Mouse (Mus musculus) liver, embryonic 12.5 days (tissue): ENCODE measurements around the gene Nampt. TPM values are rescaled to one million over a fixed set of nuclear protein-coding genes. Genes with fewer than 3 reads are reported as not detected.

ENCODE experiments used
- ATAC-seq: fragments of 200-750 bp; cut with Nextera tagmentation; 2 replicates; pipeline ENCODE4 v1.8.0; 2017; ENCODE audit warnings: moderate number of reproducible peaks, mild to moderate bottlenecking, moderate library complexity
- H3K27ac ChIP-seq: fragments of 300-500 bp; sonication (generic); 2 replicates; pipeline ENCODE4 v1.5.1; 2016; ENCODE audit warnings: mild to moderate bottlenecking
- H3K27me3 ChIP-seq: fragments of 300-500 bp; sonication (generic); replicated peaks from 2 replicates; pipeline ENCODE4 v1.6.1; 2016; ENCODE audit warnings: mild to moderate bottlenecking, moderate library complexity
- H3K36me3 ChIP-seq: fragments of 300-500 bp; sonication (generic); 2 replicates; pipeline ENCODE4 v1.6.1; 2016; ENCODE audit warnings: mild to moderate bottlenecking, moderate library complexity
- H3K4me1 ChIP-seq: fragments of 300-500 bp; sonication (generic); 2 replicates; pipeline ENCODE4 v1.6.1; 2016
- H3K4me2 ChIP-seq: fragments of 300-500 bp; sonication (generic); 2 replicates; pipeline ENCODE4 v1.6.1; 2016; ENCODE audit warnings: mild to moderate bottlenecking, moderate library complexity
- H3K4me3 ChIP-seq: fragments of 300-500 bp; sonication (generic); 2 replicates; pipeline ENCODE4 v1.5.1; 2016; ENCODE audit warnings: mild to moderate bottlenecking, moderate library complexity
- H3K9ac ChIP-seq: fragments of 300-500 bp; sonication (generic); 2 replicates; pipeline ENCODE4 v1.6.1; 2016; ENCODE audit warnings: mild to moderate bottlenecking, moderate library complexity
- H3K9me3 ChIP-seq: fragments of 300-500 bp; sonication (generic); replicated peaks from 2 replicates; pipeline ENCODE4 v1.6.1; 2016; ENCODE audit warnings: mild to moderate bottlenecking, moderate library complexity
- WGBS: fragments of 180-500 bp; shearing (Covaris S2); methylation state at CpG from one replicate; pipeline ENCODE4 v1.1.7; 2016; ENCODE audit not compliant: insufficient replicate concordance; 5-methylcytosine and 5-hydroxymethylcytosine counted together
- polyA plus RNA-seq: library from polyadenylated mRNA; unstranded; fragments of >200 nt; fragmentation: Nextera tagmentation; extraction: Ambion mirVana; gene quantifications from 2 replicates; pipeline ENCODE4 v1.2.1, GENCODE M21; 2016

Gene Nampt
- polyA plus RNA-seq, 1 experiment from 2014 or later, result 14.8 TPM

DNA sequence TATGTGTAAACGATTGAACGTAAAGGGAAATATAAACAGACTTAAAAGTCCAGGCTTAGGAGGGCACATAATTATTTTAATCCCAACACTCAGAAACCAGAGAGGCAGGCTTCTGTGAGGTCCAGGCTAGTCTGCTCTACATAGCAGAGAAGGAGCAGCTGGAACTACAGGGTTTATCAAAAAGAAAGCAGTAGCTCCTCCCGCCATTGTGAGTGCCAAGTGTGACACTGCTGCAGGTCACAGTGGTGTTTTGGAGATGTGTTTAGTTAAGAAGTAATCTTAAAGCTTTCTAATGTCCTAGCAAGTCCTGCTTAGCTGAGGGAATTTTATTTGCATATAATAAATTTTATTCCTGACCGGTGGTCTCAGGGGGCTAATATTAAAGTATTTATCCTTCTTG is 2.7 kb downstream of the Nampt start:
- Histone ChIP-seq H3K27ac (no peak overlapping the region), H3K4me2 (no peak overlapping the region), H3K9ac (no peak overlapping the region), H3K4me1 (peaks cover 16% of the 10 kb centered on the region), H3K36me3 (peaks cover 15% of the 10 kb centered on the region), H3K27me3 (no peaks in the 10 kb centered on the region), H3K4me3 (no peak overlapping the region), H3K9me3 (no peaks in the 10 kb centered on the region)
- ATAC-seq, result no peak
- 78% methylated on average over 4 of the region's 4 CpGs for WGBS

DNA sequence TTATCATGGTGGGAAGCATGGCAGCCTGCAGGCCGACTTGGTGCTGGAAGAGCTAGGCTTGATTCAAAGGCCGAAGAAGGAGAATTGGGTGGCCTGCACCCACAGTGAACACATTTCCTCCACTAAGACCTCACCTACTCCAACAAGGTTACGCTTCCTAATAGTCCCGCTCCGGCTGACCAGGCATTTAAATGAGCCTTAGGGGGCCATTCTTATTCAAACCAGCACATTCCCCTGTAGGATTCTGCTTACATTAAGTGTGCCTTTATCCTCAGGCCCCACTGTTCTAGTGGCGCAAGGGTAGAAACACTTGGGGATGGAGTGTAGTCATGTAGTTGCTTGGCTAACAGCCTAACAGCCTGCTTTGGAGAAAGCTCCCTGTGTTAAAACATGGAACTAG is 5.2 kb downstream of the Nampt start:
- 90% methylated on average over 6 of the region's 6 CpGs for WGBS
- Histone ChIP-seq H3K9me3 (no peaks in the 10 kb centered on the region), H3K4me1 (peaks cover 18% of the 10 kb centered on the region), H3K9ac (no peak overlapping the region), H3K27me3 (no peaks in the 10 kb centered on the region), H3K4me3 (no peak overlapping the region), H3K27ac (no peak overlapping the region), H3K4me2 (no peak overlapping the region), H3K36me3 (peaks cover 18% of the 10 kb centered on the region)
- ATAC-seq, result no peak

DNA sequence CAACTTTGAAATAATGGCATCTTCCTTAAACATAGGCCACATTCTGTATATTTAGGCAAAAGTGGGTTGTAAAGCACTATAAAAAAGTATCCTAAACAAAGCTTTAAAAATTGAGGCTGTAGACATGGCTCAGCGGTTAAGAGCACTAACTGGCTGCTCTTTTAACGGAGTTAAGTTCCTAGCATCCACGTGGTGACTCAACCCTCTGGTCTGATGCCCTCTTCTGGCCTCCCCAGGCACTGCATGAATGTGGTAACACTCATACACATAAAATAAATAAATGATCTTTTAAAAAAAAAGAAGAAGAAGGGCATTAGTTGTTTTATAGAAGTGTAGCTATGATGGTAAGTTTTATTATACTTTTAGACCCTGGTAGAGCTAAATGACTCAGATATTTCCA is 7.6 kb downstream of the Nampt start:
- H3K4me3 ChIP-seq, result no peak overlapping the region
- no peak overlapping the region for H3K4me2 ChIP-seq
- no peak for ATAC-seq
- H3K9ac ChIP-seq, result no peak overlapping the region
- H3K4me1 ChIP-seq, result peaks cover 10% of the 10 kb centered on the region
- WGBS, result 39% methylated on average over 3 of the region's 3 CpGs
- no peaks in the 10 kb centered on the region for H3K27me3 ChIP-seq
- peaks cover 20% of the 10 kb centered on the region for H3K36me3 ChIP-seq
- no peak overlapping the region for H3K27ac ChIP-seq
- H3K9me3 ChIP-seq, result no peaks in the 10 kb centered on the region

DNA sequence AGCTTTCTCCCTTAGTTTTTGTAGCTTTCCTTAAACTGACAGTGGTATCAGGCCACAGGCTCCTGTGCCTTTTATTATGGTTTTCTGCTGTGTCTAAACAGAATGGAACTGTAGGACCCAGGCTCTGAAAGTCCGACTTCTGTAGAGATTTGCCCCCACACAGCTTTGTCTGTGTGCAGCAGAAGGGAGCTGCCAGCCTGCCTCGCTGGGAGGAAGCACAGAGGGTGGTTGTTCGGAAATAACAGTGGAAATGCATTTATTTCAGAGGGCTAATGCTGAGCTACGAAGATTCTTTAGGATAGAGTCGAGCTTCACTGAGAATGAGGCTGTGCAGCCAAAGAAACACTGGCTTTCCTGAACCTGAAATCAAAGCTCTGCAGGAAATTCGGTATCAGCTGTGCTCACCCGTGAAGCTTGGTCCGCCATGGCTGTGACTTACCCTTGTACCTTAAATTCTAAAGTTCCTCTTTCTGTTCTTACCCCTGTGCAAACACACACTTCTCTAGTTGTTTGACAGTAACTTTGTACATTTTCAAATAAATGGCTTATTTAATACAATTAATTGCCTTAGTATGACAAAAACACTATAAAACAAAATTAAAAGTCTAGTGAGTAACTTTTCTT is 8.9 kb downstream of the Nampt start:
- Histone ChIP-seq H3K27ac (no peak overlapping the region), H3K36me3 (peaks cover 27% of the 10 kb centered on the region), H3K9ac (no peak overlapping the region), H3K4me2 (no peak overlapping the region), H3K4me3 (no peak overlapping the region), H3K27me3 (no peaks in the 10 kb centered on the region), H3K9me3 (no peaks in the 10 kb centered on the region), H3K4me1 (peaks cover 7% of the 10 kb centered on the region)
- WGBS, result 69% methylated on average over 8 of the region's 8 CpGs
- no peak for ATAC-seq

DNA sequence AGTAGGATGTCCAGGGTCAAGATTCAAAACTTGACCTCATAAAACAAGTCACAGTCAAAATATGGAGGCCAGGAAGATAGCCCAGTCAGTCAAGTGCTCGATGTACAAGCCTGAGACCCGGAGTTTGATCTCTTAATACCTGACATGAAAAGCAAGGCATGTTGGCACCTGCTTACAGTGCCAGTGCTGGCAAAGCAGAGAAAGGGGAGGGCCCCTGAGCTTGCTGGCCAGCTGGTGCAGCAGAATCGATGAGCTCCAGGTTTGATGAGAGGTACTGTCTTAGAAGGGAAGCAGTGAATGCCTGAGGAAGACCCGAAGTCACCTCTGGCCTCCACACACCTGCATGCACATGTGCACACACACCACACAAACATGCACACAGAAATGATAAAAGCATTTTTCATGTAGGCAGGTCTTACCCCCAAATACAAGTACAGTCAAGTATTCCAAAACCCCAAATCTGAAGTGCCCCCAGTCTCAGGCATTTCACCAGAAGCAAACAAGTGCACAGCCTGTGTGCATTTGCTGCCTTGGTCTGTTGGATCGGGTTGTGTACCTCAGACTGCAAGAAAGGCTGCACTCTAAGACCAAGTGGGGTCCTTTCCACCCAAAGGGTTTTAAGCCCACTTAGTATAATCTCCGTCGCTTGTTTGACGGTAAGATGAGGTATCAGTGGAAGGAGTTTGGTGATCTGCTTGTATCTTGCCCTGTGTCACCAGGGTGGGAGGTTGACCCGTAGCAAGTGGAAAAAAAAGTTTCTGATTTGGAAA is 10.2 kb downstream of the Nampt start:
- WGBS, result 80% methylated on average over 9 of the region's 9 CpGs
- Histone ChIP-seq H3K36me3 (peaks cover 30% of the 10 kb centered on the region), H3K9ac (no peak overlapping the region), H3K27ac (no peak overlapping the region), H3K9me3 (no peaks in the 10 kb centered on the region), H3K4me3 (no peak overlapping the region), H3K27me3 (no peaks in the 10 kb centered on the region), H3K4me2 (no peak overlapping the region), H3K4me1 (peaks cover 7% of the 10 kb centered on the region)
- ATAC-seq, result no peak

DNA sequence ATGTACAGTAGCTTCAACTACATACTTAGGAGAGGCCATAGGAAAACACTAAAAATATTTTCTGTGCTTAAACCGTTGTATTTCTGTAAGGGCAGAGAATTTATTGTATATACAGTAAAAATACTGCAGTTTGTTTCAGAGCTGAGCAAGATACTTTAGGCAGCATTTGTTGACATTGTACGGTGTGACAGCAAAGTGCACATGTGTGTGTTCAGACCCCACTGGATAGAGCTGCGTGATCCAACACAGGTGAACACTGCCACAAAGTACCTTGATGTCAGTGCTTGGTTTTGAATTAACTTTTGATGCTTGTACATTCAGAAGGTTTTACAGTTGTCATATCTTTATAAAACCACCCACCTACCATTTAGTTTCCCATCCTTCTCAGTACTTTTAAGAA is 12.7 kb downstream of the Nampt start:
- Histone ChIP-seq H3K4me3 (no peak overlapping the region), H3K4me1 (peaks cover 7% of the 10 kb centered on the region), H3K9ac (no peak overlapping the region), H3K27me3 (no peaks in the 10 kb centered on the region), H3K4me2 (no peak overlapping the region), H3K36me3 (peaks cover 39% of the 10 kb centered on the region), H3K27ac (no peak overlapping the region), H3K9me3 (no peaks in the 10 kb centered on the region)
- ATAC-seq, result no peak
- 84% methylated on average over 3 of the region's 3 CpGs for WGBS

DNA sequence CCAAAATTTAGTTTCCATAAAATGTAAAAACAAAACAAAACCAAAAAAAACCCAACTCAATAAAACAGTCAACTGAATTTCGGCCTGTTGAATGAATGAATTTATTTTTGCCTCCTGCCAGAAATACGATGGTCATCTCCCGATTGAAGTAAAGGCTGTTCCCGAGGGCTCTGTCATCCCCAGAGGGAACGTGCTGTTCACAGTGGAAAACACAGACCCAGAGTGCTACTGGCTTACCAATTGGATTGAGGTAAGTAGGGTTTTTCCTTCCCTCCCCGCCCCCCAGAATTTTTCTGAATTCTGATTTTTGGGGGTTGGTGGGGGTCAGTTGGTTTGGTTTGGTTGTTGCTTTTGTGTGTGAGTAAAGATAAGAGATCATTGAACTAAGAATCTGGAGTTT is 15.4 kb downstream of the Nampt start:
- H3K9me3 ChIP-seq, result no peaks in the 10 kb centered on the region
- peaks cover 53% of the 10 kb centered on the region for H3K36me3 ChIP-seq
- no peak overlapping the region for H3K9ac ChIP-seq
- H3K4me2 ChIP-seq, result no peak overlapping the region
- H3K27ac ChIP-seq, result no peak overlapping the region
- H3K4me1 ChIP-seq, result no peaks in the 10 kb centered on the region
- H3K27me3 ChIP-seq, result no peaks in the 10 kb centered on the region
- no peak overlapping the region for H3K4me3 ChIP-seq
- WGBS, result 80% methylated on average over 6 of the region's 6 CpGs
- ATAC-seq, result no peak

DNA sequence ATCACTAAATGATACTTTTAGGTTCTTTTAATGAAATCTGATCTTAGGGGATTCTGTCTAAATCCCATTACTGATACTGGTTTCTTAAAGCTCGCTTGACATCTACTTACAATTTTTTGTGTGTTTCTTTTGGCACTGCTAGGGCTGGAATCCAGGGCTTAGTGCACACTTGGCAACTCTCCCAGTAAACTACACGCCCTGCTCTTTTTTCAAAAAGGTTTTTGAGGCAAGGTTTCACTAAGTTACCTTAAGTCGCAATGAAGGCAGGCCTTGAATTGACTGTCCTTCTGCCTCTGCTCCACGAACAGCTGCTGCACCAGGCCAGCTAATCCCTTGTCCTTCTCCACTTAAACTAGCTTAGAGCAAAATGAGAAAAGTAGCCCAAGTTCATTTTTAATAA is 15.9 kb downstream of the Nampt start:
- H3K4me3 ChIP-seq, result no peak overlapping the region
- no peaks in the 10 kb centered on the region for H3K9me3 ChIP-seq
- no peaks in the 10 kb centered on the region for H3K27me3 ChIP-seq
- no peaks in the 10 kb centered on the region for H3K4me1 ChIP-seq
- peaks cover 57% of the 10 kb centered on the region for H3K36me3 ChIP-seq
- H3K9ac ChIP-seq, result no peak overlapping the region
- no peak overlapping the region for H3K4me2 ChIP-seq
- H3K27ac ChIP-seq, result no peak overlapping the region
- 68% methylated on average over 4 of the region's 4 CpGs for WGBS
- ATAC-seq, result no peak

DNA sequence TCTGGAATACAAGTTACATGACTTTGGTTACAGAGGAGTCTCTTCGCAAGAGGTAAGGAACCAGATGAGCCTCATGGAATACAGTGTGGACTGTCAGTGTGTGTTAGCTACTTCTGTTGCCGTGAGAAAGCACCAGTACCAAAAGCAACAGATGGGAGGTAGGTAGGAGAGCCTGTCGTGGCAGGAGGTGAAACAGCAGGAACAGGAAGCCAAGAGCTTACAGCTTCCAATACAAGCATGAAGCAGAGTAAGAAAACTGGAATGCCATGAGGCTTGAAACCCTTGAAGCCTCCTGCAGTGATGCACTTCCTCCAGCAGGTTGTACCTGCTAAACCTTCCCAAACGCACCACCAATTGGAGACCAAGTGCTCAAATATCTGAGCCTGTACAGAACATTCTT is 19.1 kb downstream of the Nampt start:
- Histone ChIP-seq H3K27ac (no peak overlapping the region), H3K4me2 (no peak overlapping the region)
- WGBS, result 81% methylated on average over 4 of the region's 4 CpGs

DNA sequence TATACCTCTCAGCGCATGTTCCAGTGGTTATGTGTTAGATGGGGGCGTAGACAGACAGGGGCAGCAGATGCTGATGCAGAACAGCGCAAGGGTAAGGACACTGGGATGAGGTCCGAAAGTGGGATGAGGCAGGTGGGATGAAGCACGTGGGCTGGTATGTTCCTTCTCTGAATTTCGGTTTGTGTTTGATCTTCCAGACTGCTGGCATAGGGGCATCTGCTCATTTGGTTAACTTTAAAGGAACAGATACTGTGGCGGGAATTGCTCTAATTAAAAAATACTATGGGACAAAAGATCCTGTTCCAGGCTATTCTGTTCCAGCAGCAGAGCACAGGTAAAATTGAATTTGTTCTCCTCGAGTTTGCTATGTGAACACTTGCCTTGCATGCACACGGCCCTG is 19.6 kb downstream of the Nampt start:
- Histone ChIP-seq H3K27me3 (no peaks in the 10 kb centered on the region), H3K27ac (no peak overlapping the region), H3K9me3 (no peaks in the 10 kb centered on the region), H3K4me3 (no peak overlapping the region), H3K4me2 (no peak overlapping the region), H3K9ac (no peak overlapping the region), H3K36me3 (peaks cover 71% of the 10 kb centered on the region), H3K4me1 (no peaks in the 10 kb centered on the region)
- 84% methylated on average over 9 of the region's 9 CpGs for WGBS
- ATAC-seq, result no peak

More for the DNA sequence above, 19.1 kb downstream of the Nampt start:
- peaks cover 71% of the 10 kb centered on the region for H3K36me3 ChIP-seq
- no peaks in the 10 kb centered on the region for H3K9me3 ChIP-seq
- H3K9ac ChIP-seq, result no peak overlapping the region
- H3K27me3 ChIP-seq, result no peaks in the 10 kb centered on the region
- ATAC-seq, result no peak
- no peak overlapping the region for H3K4me3 ChIP-seq
- no peaks in the 10 kb centered on the region for H3K4me1 ChIP-seq

DNA sequence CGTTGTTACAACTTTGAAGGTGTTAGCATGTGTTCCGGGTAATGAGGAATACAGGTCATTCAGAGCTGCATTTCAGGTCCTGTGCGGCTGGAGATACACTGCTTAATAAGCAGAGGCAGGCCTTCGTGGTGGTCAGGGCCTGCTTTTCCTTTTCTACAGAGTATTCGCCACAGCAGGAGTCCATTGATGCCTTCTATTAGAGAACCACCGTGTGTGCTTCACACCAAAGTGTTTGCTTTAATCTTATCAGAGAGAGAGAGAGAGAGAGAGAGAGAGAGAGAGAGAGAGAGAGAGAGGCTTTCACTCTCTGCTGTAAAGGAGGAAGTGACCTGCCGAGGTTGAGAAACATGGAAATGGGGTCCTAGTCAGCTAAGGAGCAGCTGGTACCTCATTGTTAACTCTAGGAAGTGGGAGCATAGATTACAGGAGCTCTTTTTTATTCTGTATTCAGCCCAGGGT is 22.1 kb downstream of the Nampt start:
- Histone ChIP-seq H3K27ac (no peak overlapping the region), H3K4me1 (no peaks in the 10 kb centered on the region), H3K36me3 (peaks cover 67% of the 10 kb centered on the region), H3K4me2 (no peak overlapping the region), H3K9ac (no peak overlapping the region), H3K9me3 (no peaks in the 10 kb centered on the region), H3K27me3 (no peaks in the 10 kb centered on the region), H3K4me3 (no peak overlapping the region)
- WGBS, result 64% methylated on average over 7 of the region's 7 CpGs
- ATAC-seq, result no peak

DNA sequence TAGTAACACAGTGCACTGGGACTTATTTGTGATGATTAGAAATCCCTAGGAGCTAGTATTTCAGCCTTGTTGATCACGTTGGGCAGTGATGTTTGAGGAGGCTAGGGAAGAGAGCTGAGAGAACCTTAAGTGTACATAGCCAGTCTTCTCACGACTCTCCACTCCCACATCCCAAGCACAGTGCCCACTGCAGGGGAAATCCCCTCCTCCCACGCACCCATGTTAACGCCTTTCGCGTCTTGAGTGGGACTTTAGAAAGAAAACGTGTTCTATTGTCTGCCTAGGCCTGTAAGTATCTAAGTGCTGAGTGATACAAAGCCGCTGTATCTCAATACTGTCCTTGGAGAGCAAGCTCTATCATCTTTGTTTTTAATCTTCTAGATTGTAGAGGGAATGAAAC is 27.0 kb downstream of the Nampt start:
- WGBS, result 83% methylated on average over 8 of the region's 8 CpGs
- Histone ChIP-seq H3K4me3 (no peak overlapping the region), H3K4me2 (no peak overlapping the region), H3K27me3 (no peaks in the 10 kb centered on the region), H3K4me1 (no peaks in the 10 kb centered on the region), H3K9ac (no peak overlapping the region), H3K27ac (no peak overlapping the region), H3K36me3 (peaks cover 72% of the 10 kb centered on the region), H3K9me3 (no peaks in the 10 kb centered on the region)
- no peak for ATAC-seq
